Mouse (Mus musculus): ENCODE measurements around the gene Gm2916. TPM values are rescaled to one million over a fixed set of nuclear protein-coding genes. Genes with fewer than 3 reads are reported as not detected.
"Not testable (repeated sequence)": the region's sequence is repeated elsewhere in the genome, so short reads cannot be mapped to it uniquely, and the experiment has no call there.

Gene Gm2916
- 0.53 TPM in 1 of 2 replicates, not detected in the other for polyA plus RNA-seq (2014; fragmentation: Nextera tagmentation; extraction: Ambion mirVana)

DNA sequence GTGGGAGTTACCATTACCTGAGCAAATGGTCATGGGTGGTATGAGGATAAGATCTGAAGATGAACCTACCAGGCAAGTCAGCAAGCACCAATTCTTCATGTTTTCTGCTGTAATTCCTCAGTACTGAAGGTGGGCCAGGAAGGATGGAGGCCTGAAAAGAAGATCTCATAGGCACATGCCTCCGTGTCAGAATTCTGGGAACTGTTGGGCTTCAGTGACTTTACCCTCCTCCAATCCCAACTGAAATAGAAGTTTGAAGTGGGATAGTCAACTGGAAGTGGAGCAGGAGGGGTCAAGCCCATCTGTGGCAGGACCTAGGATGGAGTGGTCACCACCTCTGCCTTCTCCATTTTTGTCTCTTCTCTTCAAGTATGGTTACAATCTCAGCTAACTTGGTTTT, at the start of gene Gm2916:
Gene Gm2916 (plus strand): TSS at position 301 of the 400 bp plus-strand sequence.
- H3K4me2 ChIP-seq (replicated peaks; ENCODE audit: low read depth, low read length); H3K36me3 ChIP-seq (ENCODE audit: control insufficient read depth, insufficient read depth, low read length); H3K9me3 ChIP-seq (ENCODE audit: control insufficient read depth, low read length); H3K9ac ChIP-seq (ENCODE audit: low read depth, low read length); H3K27me3 ChIP-seq (ENCODE audit: control insufficient read depth, insufficient read depth, low read length); H3K27ac ChIP-seq (ENCODE audit: low read depth, low read length); H3K4me1 ChIP-seq (ENCODE audit: control insufficient read depth, insufficient read depth, low read length); ATAC-seq (ENCODE audit: low FRiP score, low TSS enrichment); H3K4me3 ChIP-seq (ENCODE audit: low read length): not testable (repeated sequence)
- no CpG with 5 or more reads among the region's 1 CpGs for WGBS

DNA sequence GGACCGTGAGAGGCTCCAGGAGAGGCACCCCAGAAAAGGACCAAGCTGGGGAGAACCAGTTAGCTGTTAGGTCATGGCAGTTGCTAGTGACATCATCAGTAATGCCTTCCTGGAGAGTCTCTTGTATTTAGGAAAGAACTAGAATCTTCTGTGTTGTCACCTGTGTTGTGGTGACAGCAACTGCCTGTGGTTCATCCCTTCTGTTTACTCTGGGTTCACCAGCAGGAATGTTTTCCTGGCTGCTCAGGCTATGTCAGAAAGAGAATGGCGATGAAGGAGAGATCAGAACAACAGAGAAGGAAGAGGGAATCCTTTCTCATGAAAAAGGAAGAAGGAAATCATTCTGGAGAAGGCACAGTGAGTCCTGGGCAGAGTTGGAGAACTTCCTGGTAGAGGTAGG, 38.0 kb upstream of the Gm2916 start, which contains the start of gene Gm3033:
Gene Gm3033 (plus strand): TSS at position 301 of the 400 bp plus-strand sequence.
- H3K4me3 ChIP-seq (ENCODE audit: low read length); H3K9ac ChIP-seq (ENCODE audit: low read depth, low read length); H3K4me2 ChIP-seq (replicated peaks; ENCODE audit: low read depth, low read length); H3K9me3 ChIP-seq (ENCODE audit: control insufficient read depth, low read length); H3K27me3 ChIP-seq (ENCODE audit: control insufficient read depth, insufficient read depth, low read length); ATAC-seq (ENCODE audit: low FRiP score, low TSS enrichment); H3K27ac ChIP-seq (ENCODE audit: low read depth, low read length); H3K4me1 ChIP-seq (ENCODE audit: control insufficient read depth, insufficient read depth, low read length); H3K36me3 ChIP-seq (ENCODE audit: control insufficient read depth, insufficient read depth, low read length): not testable (repeated sequence)
- WGBS, result no CpG with 5 or more reads among the region's 2 CpGs

DNA sequence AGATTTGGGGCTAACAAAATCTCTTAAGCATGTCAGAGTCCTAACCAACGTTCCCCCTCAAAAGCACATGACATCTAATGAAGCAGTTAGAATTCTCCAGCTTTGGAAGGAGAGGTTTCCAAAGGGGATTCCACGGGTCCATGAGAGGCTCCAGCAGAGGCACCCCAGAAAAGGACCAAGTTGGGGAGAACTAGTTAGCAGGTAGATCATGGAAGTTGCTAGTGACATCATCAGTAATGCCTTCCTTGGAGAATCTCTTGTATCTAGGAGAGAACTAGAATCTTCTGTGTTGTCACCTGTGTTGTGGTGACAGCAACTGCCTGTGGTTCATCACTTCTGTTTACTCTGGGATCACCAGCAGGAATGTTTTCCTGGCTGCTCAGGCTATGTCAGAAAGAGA, 47.5 kb downstream of the Gm2916 start, which contains the start of gene Gm3029:
Gene Gm3029 (plus strand): TSS at position 301 of the 400 bp plus-strand sequence.
- H3K9ac ChIP-seq (ENCODE audit: low read depth, low read length); H3K4me2 ChIP-seq (replicated peaks; ENCODE audit: low read depth, low read length); H3K36me3 ChIP-seq (ENCODE audit: control insufficient read depth, insufficient read depth, low read length); H3K27ac ChIP-seq (ENCODE audit: low read depth, low read length); ATAC-seq (ENCODE audit: low FRiP score, low TSS enrichment); H3K9me3 ChIP-seq (ENCODE audit: control insufficient read depth, low read length); H3K27me3 ChIP-seq (ENCODE audit: control insufficient read depth, insufficient read depth, low read length); H3K4me3 ChIP-seq (ENCODE audit: low read length); H3K4me1 ChIP-seq (ENCODE audit: control insufficient read depth, insufficient read depth, low read length): not testable (repeated sequence)
- WGBS, result no CpG with 5 or more reads among the region's 2 CpGs

DNA sequence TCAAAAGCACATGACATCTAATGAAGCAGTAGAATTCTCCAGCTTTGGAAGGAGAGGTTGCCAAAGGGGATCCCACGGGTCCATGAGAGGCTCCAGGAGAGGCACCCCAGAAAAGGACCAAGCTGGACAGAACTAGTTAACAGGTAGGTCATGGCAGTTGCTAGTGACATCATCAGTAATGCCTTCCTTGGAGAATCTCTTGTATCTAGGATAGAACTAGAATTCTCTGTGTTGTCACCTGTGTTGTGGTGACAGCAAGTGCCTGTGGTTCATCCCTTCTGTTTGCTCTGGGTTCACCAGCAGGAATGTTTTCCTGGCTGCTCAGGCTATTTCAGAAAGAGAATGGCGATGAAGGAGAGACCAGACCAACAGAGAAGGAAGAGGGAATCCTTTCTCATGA, 79.3 kb downstream of the Gm2916 start, which contains the start of gene Gm3095:
Gene Gm3095 (plus strand): TSS at position 301 of the 400 bp plus-strand sequence.
- no CpG with 5 or more reads among the region's 2 CpGs for WGBS
- not testable (repeated sequence) for H3K4me2 ChIP-seq (replicated peaks; ENCODE audit: low read depth, low read length); H3K36me3 ChIP-seq (ENCODE audit: control insufficient read depth, insufficient read depth, low read length); ATAC-seq (ENCODE audit: low FRiP score, low TSS enrichment); H3K4me1 ChIP-seq (ENCODE audit: control insufficient read depth, insufficient read depth, low read length); H3K9me3 ChIP-seq (ENCODE audit: control insufficient read depth, low read length); H3K27ac ChIP-seq (ENCODE audit: low read depth, low read length); H3K27me3 ChIP-seq (ENCODE audit: control insufficient read depth, insufficient read depth, low read length); H3K9ac ChIP-seq (ENCODE audit: low read depth, low read length); H3K4me3 ChIP-seq (ENCODE audit: low read length)

Other genes with a start within 250 kb of the Gm2916 start
- gene Gm3012, start 249.7 kb upstream of the Gm2916 start, polyA plus RNA-seq (2014; fragmentation: Nextera tagmentation; extraction: Ambion mirVana), result not detected in 2 replicates
- 0.70 and 0.84 TPM in 2 replicates for gene Gm3020, start 232.1 kb upstream of the Gm2916 start, polyA plus RNA-seq (2014; fragmentation: Nextera tagmentation; extraction: Ambion mirVana)
- gene Gm3043, start 195.4 kb upstream of the Gm2916 start, polyA plus RNA-seq (2014; fragmentation: Nextera tagmentation; extraction: Ambion mirVana), result not detected in 2 replicates
- 0.11 TPM in 1 of 2 replicates, not detected in the other for gene Gm3002, start 74.1 kb upstream of the Gm2916 start, polyA plus RNA-seq (2014; fragmentation: Nextera tagmentation; extraction: Ambion mirVana)
- not detected in 2 replicates for gene Gm3033, start 37.9 kb upstream of the Gm2916 start, polyA plus RNA-seq (2014; fragmentation: Nextera tagmentation; extraction: Ambion mirVana)
- not detected in 2 replicates for gene Gm3029, start 47.6 kb downstream of the Gm2916 start, polyA plus RNA-seq (2014; fragmentation: Nextera tagmentation; extraction: Ambion mirVana)
- 0.14 TPM in 1 of 2 replicates, not detected in the other for gene Gm3095, start 79.4 kb downstream of the Gm2916 start, polyA plus RNA-seq (2014; fragmentation: Nextera tagmentation; extraction: Ambion mirVana)
- not detected in 2 replicates for gene Gm3099, start 114.2 kb downstream of the Gm2916 start, polyA plus RNA-seq (2014; fragmentation: Nextera tagmentation; extraction: Ambion mirVana)
- 0.30 TPM in 1 of 2 replicates, not detected in the other for gene Gm5796, start 139.8 kb downstream of the Gm2916 start, polyA plus RNA-seq (2014; fragmentation: Nextera tagmentation; extraction: Ambion mirVana)
- not detected in 2 replicates for gene Gm3115, start 199.9 kb downstream of the Gm2916 start, polyA plus RNA-seq (2014; fragmentation: Nextera tagmentation; extraction: Ambion mirVana)
- gene Gm8108, start 226.4 kb downstream of the Gm2916 start, polyA plus RNA-seq (2014; fragmentation: Nextera tagmentation; extraction: Ambion mirVana), result 1.0 TPM in 1 of 2 replicates, not detected in the other